Mouse (Mus musculus) kidney, embryonic 14.5 days (tissue): ENCODE measurements at regions not wholly inside any gene's neighbourhood (a gene's known extent, or its start where the extent isn't known, plus 50 kb on each side); places are given as distances from the start of the nearest gene placed in this dataset.

Experiments
- ATAC-seq: fragments of 200-750 bp; cut with Nextera tagmentation; 2 replicates; pipeline ENCODE4 v1.8.0; 2017; ENCODE audit warnings: moderate number of reproducible peaks, mild to moderate bottlenecking, moderate TSS enrichment, moderate library complexity; ENCODE audit not compliant: low FRiP score, low TSS enrichment
- H3K27ac ChIP-seq: fragments of 300-500 bp; sonication (generic); 2 replicates; pipeline ENCODE4 v1.5.1; 2014; ENCODE audit warnings: low read depth, mild to moderate bottlenecking, low read length, moderate library complexity, mixed read lengths
- H3K27me3 ChIP-seq: fragments of 300-500 bp; sonication (generic); 2 replicates; pipeline ENCODE4 v1.6.1; 2014; ENCODE audit warnings: mild to moderate bottlenecking, low read length; ENCODE audit not compliant: control insufficient read depth, insufficient read depth
- H3K36me3 ChIP-seq: fragments of 300-500 bp; sonication (generic); 2 replicates; pipeline ENCODE4 v1.6.1; 2014; ENCODE audit warnings: low read length, mixed read lengths; ENCODE audit not compliant: control insufficient read depth, insufficient read depth
- H3K4me1 ChIP-seq: fragments of 300-500 bp; sonication (generic); 2 replicates; pipeline ENCODE4 v1.6.1; 2014; ENCODE audit warnings: low read length, mixed read lengths; ENCODE audit not compliant: control insufficient read depth, insufficient read depth
- H3K4me2 ChIP-seq: fragments of 300-500 bp; sonication (generic); replicated peaks from 2 replicates; pipeline ENCODE4 v1.6.1; 2014; ENCODE audit warnings: low read depth, mild to moderate bottlenecking, low read length
- H3K4me3 ChIP-seq: fragments of 300-500 bp; sonication (generic); 2 replicates; pipeline ENCODE4 v1.5.1; 2014; ENCODE audit warnings: mild to moderate bottlenecking, low read length
- H3K9ac ChIP-seq: fragments of 300-500 bp; sonication (generic); 2 replicates; pipeline ENCODE4 v1.6.1; 2014; ENCODE audit warnings: low read depth, mild to moderate bottlenecking, low read length, moderate library complexity
- H3K9me3 ChIP-seq: fragments of 300-500 bp; sonication (generic); 2 replicates; pipeline ENCODE4 v1.6.1; 2016; ENCODE audit warnings: low read length; ENCODE audit not compliant: control insufficient read depth
- WGBS: fragments of 180-500 bp; shearing (Covaris S2); extraction: QIAGEN DNeasy Blood & Tissue Kit; methylation state at CpG from one replicate; pipeline ENCODE4 v1.1.7; 2014; 5-methylcytosine and 5-hydroxymethylcytosine counted together

- H3K27ac ChIP-seq, result no peak overlapping the region
- H3K9me3 ChIP-seq, result no peaks in the 10 kb centered on the region
- no peak overlapping the region for H3K9ac ChIP-seq
- no peak overlapping the region for H3K4me2 ChIP-seq
- 75% methylated on average over 5 of the region's 5 CpGs for WGBS
- no peaks in the 10 kb centered on the region for H3K4me1 ChIP-seq
- ATAC-seq, result no peak
- no peaks in the 10 kb centered on the region for H3K36me3 ChIP-seq
- H3K27me3 ChIP-seq, result no peaks in the 10 kb centered on the region
- no peak overlapping the region for H3K4me3 ChIP-seq
Observed at GRCm38 (mm10) chr12:58027796-58028195, 183.8 kb upstream of the Sstr1 start.

- no peak overlapping the region for H3K4me3 ChIP-seq
- no peak for ATAC-seq
- no peak overlapping the region for H3K4me2 ChIP-seq
- WGBS, result 87% methylated on average over 8 of the region's 8 CpGs
- no peaks in the 10 kb centered on the region for H3K4me1 ChIP-seq
- no peaks in the 10 kb centered on the region for H3K27me3 ChIP-seq
- no peaks in the 10 kb centered on the region for H3K36me3 ChIP-seq
- H3K9ac ChIP-seq, result no peak overlapping the region
- H3K9me3 ChIP-seq, result no peaks in the 10 kb centered on the region
- no peak overlapping the region for H3K27ac ChIP-seq
Observed at GRCm38 (mm10) chr12:58056368-58056860, 155.2 kb upstream of the Sstr1 start.

GRCm38 (mm10) chr12:58067318-58068223 is 144.0 kb upstream of the Sstr1 start:
- H3K36me3 ChIP-seq, result no peaks in the 10 kb centered on the region
- H3K4me2 ChIP-seq, result no peak overlapping the region
- peak; percentile 90 for ATAC-seq
- H3K4me1 ChIP-seq, result no peaks in the 10 kb centered on the region
- no peaks in the 10 kb centered on the region for H3K27me3 ChIP-seq
- H3K9me3 ChIP-seq, result no peaks in the 10 kb centered on the region
- no peak overlapping the region for H3K9ac ChIP-seq
- H3K27ac ChIP-seq, result peak overlapping the region; percentile 55; the same call in 1 of the 2 replicates
- no peak overlapping the region for H3K4me3 ChIP-seq
- WGBS, result 21% methylated on average over 9 of the region's 9 CpGs

- WGBS, result 50% methylated on average over 1 of the region's 1 CpGs
- no peaks in the 10 kb centered on the region for H3K27me3 ChIP-seq
- ATAC-seq, result no peak
- H3K4me2 ChIP-seq, result no peak overlapping the region
- no peaks in the 10 kb centered on the region for H3K36me3 ChIP-seq
- no peak overlapping the region for H3K27ac ChIP-seq
- H3K9me3 ChIP-seq, result no peaks in the 10 kb centered on the region
- no peak overlapping the region for H3K9ac ChIP-seq
- H3K4me3 ChIP-seq, result no peak overlapping the region
- H3K4me1 ChIP-seq, result no peaks in the 10 kb centered on the region
Observed at GRCm38 (mm10) chr12:58087311-58087710, 124.3 kb upstream of the Sstr1 start.

GRCm38 (mm10) chr12:58112643-58113042 is 98.9 kb upstream of the Sstr1 start:
- Histone ChIP-seq H3K4me1 (no peaks in the 10 kb centered on the region), H3K9me3 (no peaks in the 10 kb centered on the region), H3K27me3 (no peaks in the 10 kb centered on the region), H3K36me3 (no peaks in the 10 kb centered on the region), H3K4me3 (no peak overlapping the region), H3K9ac (no peak overlapping the region), H3K4me2 (no peak overlapping the region), H3K27ac (no peak overlapping the region)
- ATAC-seq, result peak; percentile 81
- 45% methylated on average over 3 of the region's 3 CpGs for WGBS

GRCm38 (mm10) chr12:58139121-58139520 is 72.5 kb upstream of the Sstr1 start:
- H3K36me3 ChIP-seq, result no peaks in the 10 kb centered on the region
- WGBS, result 91% methylated on average over 1 of the region's 1 CpGs
- no peaks in the 10 kb centered on the region for H3K4me1 ChIP-seq
- no peak for ATAC-seq
- no peak overlapping the region for H3K27ac ChIP-seq
- no peak overlapping the region for H3K4me2 ChIP-seq
- no peaks in the 10 kb centered on the region for H3K27me3 ChIP-seq
- H3K9ac ChIP-seq, result no peak overlapping the region
- no peak overlapping the region for H3K4me3 ChIP-seq
- no peaks in the 10 kb centered on the region for H3K9me3 ChIP-seq

- Histone ChIP-seq H3K9me3 (no peaks in the 10 kb centered on the region), H3K4me3 (no peak overlapping the region), H3K9ac (no peak overlapping the region), H3K4me1 (no peaks in the 10 kb centered on the region), H3K27me3 (no peaks in the 10 kb centered on the region), H3K4me2 (no peak overlapping the region), H3K36me3 (no peaks in the 10 kb centered on the region), H3K27ac (no peak overlapping the region)
- no peak for ATAC-seq
- WGBS, result 59% methylated on average over 2 of the region's 2 CpGs
Observed at GRCm38 (mm10) chr12:58151883-58152282, 59.7 kb upstream of the Sstr1 start.
